Mouse (Mus musculus): ENCODE results near the gene Erc1.

DNA sequence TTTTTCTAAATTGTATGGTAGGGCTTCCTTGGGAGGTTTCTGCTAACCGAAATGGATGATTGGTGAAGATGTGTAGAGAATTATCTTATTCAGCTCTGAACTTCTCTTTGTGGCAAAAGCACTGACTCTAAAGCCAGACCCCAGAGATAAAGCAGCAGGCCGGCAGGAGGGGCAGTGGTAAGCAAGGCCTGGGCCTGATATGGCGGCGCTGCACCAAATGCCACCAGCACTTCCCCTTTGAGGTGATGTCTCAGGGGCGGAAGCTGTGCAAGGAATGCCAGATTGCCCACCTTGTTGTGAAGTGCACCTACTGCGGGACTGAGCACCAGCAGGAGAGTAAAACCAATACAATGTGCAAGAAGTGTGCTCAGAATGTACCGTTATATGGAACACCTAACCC is 44.7 kb upstream of the Erc1 start:
- no peak for TF ChIP-seq POLR2A (IDR thresholded peaks at IDR 0.05; ENCODE audit: low read depth, low read length)
- TF ChIP-seq CTCF (conservative IDR thresholded peaks at IDR 0.05; ENCODE audit: insufficient read depth, insufficient read length, low read depth, low read length) = no peak
